Mouse (Mus musculus) spleen, adult 2 months (tissue): ENCODE data around the gene Ubash3a. TPM values are rescaled to one million over a fixed set of nuclear protein-coding genes. Genes with fewer than 3 reads are reported as not detected.

Experiments
- DNase-seq, 2 experiments: peaks; one replicate each; pipeline versions ENCODE4 v3.0.0 to v3.0.0-alpha.2; 2012 to 2021; ENCODE audit warnings: low spot score in 2 of 2, low read depth in 1 of 2
- H3K27ac ChIP-seq: fragments of 200-500 bp; 2 replicates; pipeline ENCODE4 v1.5.1; 2012; ENCODE audit warnings: low read length, inconsistent platforms; ENCODE audit not compliant: insufficient read depth
- H3K27me3 ChIP-seq: fragments of 200-500 bp; 2 replicates; pipeline ENCODE4 v1.6.1; 2012; ENCODE audit warnings: mild to moderate bottlenecking, moderate library complexity, low read length, inconsistent platforms; ENCODE audit not compliant: control insufficient read depth, insufficient read depth
- H3K36me3 ChIP-seq: fragments of 200-500 bp; 2 replicates; pipeline ENCODE4 v1.6.1; 2012; ENCODE audit warnings: mild to moderate bottlenecking, low read length, inconsistent platforms; ENCODE audit not compliant: control insufficient read depth, insufficient read depth
- H3K4me1 ChIP-seq: fragments of 200-500 bp; 2 replicates; pipeline ENCODE4 v1.6.1; 2011; ENCODE audit warnings: inconsistent platforms; ENCODE audit not compliant: control insufficient read depth, insufficient read depth, insufficient read length
- H3K4me3 ChIP-seq: fragments of 200-500 bp; 2 replicates; pipeline ENCODE4 v1.5.1; 2011; ENCODE audit warnings: mild to moderate bottlenecking, inconsistent platforms; ENCODE audit not compliant: insufficient read depth, insufficient read length; ENCODE audit errors: extremely low read depth
- CTCF ChIP-seq: fragments of 200-500 bp; IDR thresholded peaks from 2 replicates; pipeline ENCODE4 v1.5.1; 2011; ENCODE audit warnings: mild to moderate bottlenecking, inconsistent platforms; ENCODE audit not compliant: insufficient read depth, insufficient read length, insufficient replicate concordance; ENCODE audit errors: extremely low read depth
- POLR2A ChIP-seq: fragments of 200-500 bp; IDR thresholded peaks from 2 replicates; pipeline ENCODE4 v1.6.1; 2011; ENCODE audit warnings: low read depth, low read length, inconsistent platforms
- WGBS: fragments of 180-500 bp; shearing (Covaris S2); methylation state at CpG from one replicate; pipeline ENCODE4 v1.1.7; 2018; 5-methylcytosine and 5-hydroxymethylcytosine counted together
- polyA plus RNA-seq: library from polyadenylated mRNA; depleted of rRNA; stranded (reverse); fragments of >200 nt; gene quantifications from 2 replicates; pipeline ENCODE4 v1.2.3, GENCODE M21; 2012

The Ubash3a gene
- polyA plus RNA-seq, 1 experiment = 12.5 TPM

GRCm38 (mm10) chr17:31231780-31232179, 24.1 kb downstream of the Ubash3a start:
- Histone ChIP-seq H3K4me1 (peaks cover 3% of the 10 kb centered on the region; the same call in 1 of the 2 replicates), H3K27ac (no peak overlapping the region), H3K36me3 (peaks cover 3% of the 10 kb centered on the region; the same call in 1 of the 2 replicates), H3K4me3 (no peak overlapping the region), H3K27me3 (no peaks in the 10 kb centered on the region)
- TF ChIP-seq CTCF = no peak
- no peak for DNase-seq
- 89% methylated on average over 6 of the region's 6 CpGs for WGBS

- Histone ChIP-seq H3K27ac (no peak overlapping the region), H3K27me3 (no peaks in the 10 kb centered on the region), H3K4me1 (no peaks in the 10 kb centered on the region), H3K36me3 (peaks cover 3% of the 10 kb centered on the region; the same call in 1 of the 2 replicates), H3K4me3 (no peak overlapping the region)
- DNase-seq = no peak
- WGBS = 90% methylated on average over 8 of the region's 8 CpGs
- no peak for TF ChIP-seq POLR2A
- no peak for TF ChIP-seq CTCF
Observed at GRCm38 (mm10) chr17:31232251-31233010, 24.8 kb downstream of the Ubash3a start.

GRCm38 (mm10) chr17:31235915-31236314, 28.2 kb downstream of the Ubash3a start:
- Histone ChIP-seq H3K27ac (no peak overlapping the region), H3K27me3 (no peaks in the 10 kb centered on the region), H3K36me3 (peaks cover 3% of the 10 kb centered on the region; the same call in 1 of the 2 replicates), H3K4me3 (no peak overlapping the region), H3K4me1 (no peaks in the 10 kb centered on the region)
- DNase-seq = peak in 1 of 2 experiments; percentile 2
- TF ChIP-seq CTCF = no peak
- no peak for TF ChIP-seq POLR2A
- WGBS = 92% methylated on average over 1 of the region's 1 CpGs

GRCm38 (mm10) chr17:31238234-31239020, 30.8 kb downstream of the Ubash3a start:
- 83% methylated on average over 7 of the region's 7 CpGs for WGBS
- H3K27ac ChIP-seq = no peak overlapping the region
- no peaks in the 10 kb centered on the region for H3K27me3 ChIP-seq
- no peaks in the 10 kb centered on the region for H3K36me3 ChIP-seq
- H3K4me1 ChIP-seq = no peaks in the 10 kb centered on the region
- DNase-seq = no peak
- H3K4me3 ChIP-seq = no peak overlapping the region
- TF ChIP-seq CTCF = no peak
- TF ChIP-seq POLR2A = no peak

GRCm38 (mm10) chr17:31241156-31241555, 33.5 kb downstream of the Ubash3a start:
- no peak for DNase-seq
- Histone ChIP-seq H3K4me3 (no peak overlapping the region), H3K27me3 (no peaks in the 10 kb centered on the region), H3K36me3 (no peaks in the 10 kb centered on the region), H3K4me1 (peaks cover 2% of the 10 kb centered on the region; the same call in 1 of the 2 replicates), H3K27ac (no peak overlapping the region)
- 95% methylated on average over 8 of the region's 8 CpGs for WGBS
- TF ChIP-seq POLR2A (no peak), CTCF (no peak)

GRCm38 (mm10) chr17:31242764-31243163, 35.1 kb downstream of the Ubash3a start:
- TF ChIP-seq CTCF (peak; percentile 51; the same call in 1 of the 2 replicates), POLR2A (no peak)
- H3K36me3 ChIP-seq = no peaks in the 10 kb centered on the region
- no peaks in the 10 kb centered on the region for H3K27me3 ChIP-seq
- 10% methylated on average over 1 of the region's 1 CpGs for WGBS
- DNase-seq = no peak
- peaks cover 2% of the 10 kb centered on the region; the same call in 1 of the 2 replicates for H3K4me1 ChIP-seq
- H3K4me3 ChIP-seq = no peak overlapping the region
- H3K27ac ChIP-seq = no peak overlapping the region
